Mouse (Mus musculus): Measurements from ENCODE around the gene Rab3gap1.
A peak's percentile ranks its signal among the peaks of the same experiment; 100 is the strongest.

Rab3gap1 gene

DNA sequence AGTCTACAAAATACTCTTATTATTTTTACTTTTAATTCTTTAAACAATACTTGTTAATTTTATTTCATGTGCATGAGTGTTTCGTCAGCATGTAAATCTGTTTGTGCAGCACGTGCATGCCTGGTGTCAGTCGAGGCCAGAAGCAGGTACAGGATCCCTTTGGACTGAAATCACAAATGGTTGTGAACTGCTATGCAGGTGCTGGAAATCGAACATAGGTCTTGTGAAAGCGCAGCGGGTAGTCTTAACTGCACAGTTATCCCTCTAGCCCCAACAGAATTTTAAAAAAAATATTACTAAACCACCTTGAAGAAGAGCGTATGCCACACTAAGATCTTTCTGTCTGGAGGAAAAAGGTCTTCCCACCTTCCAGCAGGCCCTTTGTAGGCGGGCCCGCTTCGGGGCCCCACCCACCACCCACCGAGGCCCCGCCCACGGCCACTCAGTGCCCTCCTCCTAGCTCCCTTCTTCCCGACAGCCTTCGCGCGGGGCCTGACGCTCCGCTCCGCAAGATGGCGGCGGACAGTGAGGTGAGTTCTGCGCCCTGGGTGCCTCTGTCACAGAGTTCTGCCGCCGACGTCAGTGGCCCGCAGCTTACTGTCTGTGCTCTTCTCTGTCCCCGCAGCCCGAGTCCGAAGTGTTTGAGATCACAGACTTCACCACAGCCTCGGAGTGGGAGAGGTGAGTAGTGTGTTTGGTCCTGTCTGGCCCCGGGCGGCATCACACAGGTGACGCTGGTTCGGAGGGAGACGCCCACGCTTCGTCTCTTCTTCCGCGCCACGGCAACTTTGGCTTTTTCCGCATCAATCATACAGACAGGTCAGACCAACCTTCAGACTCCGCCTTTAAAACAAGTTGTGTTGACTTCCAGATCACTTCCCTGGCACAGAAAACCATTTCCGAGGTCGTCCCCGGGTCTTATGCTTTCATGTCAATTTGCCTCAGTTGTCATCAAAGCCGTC is at the start of gene Rab3gap1:
TSS of gene Rab3gap1 (plus strand) at position 474 of the 962 bp plus-strand sequence.
- peak; percentile 90 for DNase-seq

DNA sequence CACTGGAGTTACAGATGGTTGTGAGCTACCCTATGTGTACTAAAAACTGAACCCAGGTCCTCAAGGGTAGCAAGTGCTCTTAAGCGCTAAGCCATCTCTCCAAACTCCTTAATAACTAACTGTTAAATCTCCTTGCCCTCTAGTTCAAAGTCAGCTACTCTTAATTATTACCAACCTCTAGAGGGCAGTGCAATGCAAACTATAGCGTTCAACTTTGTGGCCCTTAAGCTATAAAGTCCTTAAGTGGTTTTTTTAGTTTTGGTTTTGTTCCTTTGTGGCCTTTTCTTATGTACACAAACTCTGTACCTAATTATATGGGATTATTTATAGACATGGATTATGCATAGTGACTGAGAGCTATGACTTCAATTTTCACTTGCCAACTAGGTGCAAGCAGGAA is 41.2 kb upstream of the Rab3gap1 start:
- no peak for DNase-seq

DNA sequence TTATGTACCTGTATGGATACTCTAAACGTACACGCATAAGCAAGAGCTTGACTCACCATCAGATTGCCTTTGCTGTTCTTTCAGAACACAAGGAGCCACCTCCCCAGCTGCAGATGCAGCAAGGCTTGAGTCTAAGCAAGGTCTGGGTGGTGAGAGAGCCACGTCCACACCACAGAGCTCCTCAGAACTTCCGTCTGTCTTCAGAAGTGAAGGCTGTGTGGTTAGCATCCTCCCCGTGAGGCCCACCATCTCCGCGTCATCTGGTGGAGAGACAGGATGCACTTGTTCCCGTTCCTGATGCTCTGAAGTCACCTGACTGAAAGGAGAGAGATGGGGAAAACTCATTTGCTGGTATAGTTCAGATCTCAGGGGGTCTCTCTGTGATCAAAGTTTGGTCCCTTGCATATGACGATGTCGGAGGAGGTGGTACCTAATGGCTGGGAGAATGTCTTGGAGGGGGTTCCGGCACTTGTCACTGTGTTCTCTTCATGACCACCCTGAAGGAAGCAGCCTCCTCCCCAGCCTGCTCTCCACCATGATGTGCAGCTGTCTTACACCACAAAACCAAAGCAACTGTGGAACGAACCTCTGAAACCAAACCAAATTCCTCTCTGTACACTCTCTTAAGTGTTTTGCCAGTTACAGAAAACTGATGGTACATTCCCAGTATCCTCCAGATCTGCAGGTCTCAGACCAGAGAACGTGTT is 38.2 kb upstream of the Rab3gap1 start:
- DNase-seq: peak; percentile 34

- no peak for DNase-seq
Observed at GRCm38 (mm10) chr1:127833714-127834113, 34.9 kb upstream of the Rab3gap1 start.

DNA sequence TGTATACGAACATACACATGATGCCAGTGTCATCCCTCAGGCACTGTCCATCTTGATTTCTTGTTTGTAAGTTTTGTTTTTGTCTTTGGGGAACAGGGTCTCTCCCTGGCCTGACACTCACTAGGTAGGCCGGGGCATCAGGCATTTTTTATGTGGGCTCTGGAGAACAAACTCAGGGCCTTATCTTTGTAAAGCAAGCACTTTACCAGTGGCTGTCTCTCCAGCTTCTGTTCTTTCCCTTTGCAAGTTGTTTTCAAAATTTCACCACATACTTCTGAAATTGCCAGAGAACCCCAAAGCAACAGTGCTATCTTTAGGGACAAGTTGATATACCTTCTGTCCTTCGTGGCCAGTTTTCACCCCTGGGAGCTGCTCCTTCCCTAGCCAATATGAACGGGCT is 34.4 kb upstream of the Rab3gap1 start:
- no peak for DNase-seq

- DNase-seq: peak; percentile 10
Observed at GRCm38 (mm10) chr1:127836619-127837018, 32.0 kb upstream of the Rab3gap1 start.

DNA sequence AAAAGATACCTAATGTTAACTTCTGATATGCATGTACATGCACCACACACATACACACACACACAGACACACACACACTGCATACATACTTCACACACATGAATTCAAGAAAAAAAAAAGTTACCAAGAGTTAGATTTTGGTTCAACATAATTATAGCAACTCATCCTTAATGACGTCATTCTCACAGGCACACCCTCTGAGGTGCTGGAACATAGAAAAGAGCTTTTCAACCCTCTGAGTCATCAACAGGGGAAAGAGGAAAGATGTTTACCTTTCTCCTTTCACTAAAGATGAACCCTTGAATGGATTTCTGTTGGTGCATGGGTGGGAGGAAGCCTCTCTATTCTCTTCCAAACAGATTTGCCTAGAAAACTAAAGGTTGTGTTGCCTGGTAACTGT is 30.0 kb upstream of the Rab3gap1 start:
- DNase-seq: no peak

- DNase-seq: no peak
Observed at GRCm38 (mm10) chr1:127845472-127845871, 23.1 kb upstream of the Rab3gap1 start.

- DNase-seq: no peak
Observed at GRCm38 (mm10) chr1:127850075-127850610, 18.4 kb upstream of the Rab3gap1 start.

DNA sequence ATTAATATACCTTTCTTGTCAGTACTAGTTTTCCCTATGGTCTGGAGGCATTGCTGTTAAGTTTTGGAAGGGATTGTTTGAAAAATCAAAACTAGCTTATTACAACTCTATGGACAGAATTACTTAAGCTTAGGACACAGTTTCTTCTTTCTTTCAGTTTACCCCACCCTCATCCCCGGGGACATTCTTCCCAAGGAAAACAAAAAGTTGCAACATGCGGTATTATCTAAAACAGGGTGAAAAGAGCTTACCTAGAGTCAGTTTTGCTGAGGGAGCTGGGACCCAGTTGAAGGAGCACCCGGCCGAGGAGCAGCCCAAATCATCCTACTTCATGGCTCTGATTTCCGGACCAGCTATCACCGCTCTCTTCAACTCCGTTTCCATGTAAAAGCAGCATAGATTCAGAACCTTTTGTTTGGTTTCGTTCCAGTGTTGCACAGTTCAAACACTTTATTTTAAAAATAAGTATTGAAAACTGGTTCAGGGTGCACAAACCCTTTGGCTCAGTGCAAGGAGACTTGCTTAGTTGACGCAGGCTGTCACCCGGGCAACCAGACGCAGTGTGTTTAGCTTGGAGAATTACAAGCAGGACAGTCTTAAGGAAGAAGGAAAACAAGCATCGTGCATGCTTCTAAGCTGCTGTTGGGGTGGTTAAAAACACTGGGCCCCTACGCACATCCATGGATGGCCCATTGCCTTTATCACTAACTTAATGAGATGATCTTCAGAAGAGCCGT is 13.9 kb upstream of the Rab3gap1 start, which contains the start of gene Map3k19:
TSS of gene Map3k19 (minus strand) at position 546 of the 737 bp plus-strand sequence.
- DNase-seq: peak; percentile 29

- DNase-seq: no peak
Observed at GRCm38 (mm10) chr1:127858945-127859648, 9.5 kb upstream of the Rab3gap1 start.

- no peak for DNase-seq
Observed at GRCm38 (mm10) chr1:127859799-127860400, 8.7 kb upstream of the Rab3gap1 start.

DNA sequence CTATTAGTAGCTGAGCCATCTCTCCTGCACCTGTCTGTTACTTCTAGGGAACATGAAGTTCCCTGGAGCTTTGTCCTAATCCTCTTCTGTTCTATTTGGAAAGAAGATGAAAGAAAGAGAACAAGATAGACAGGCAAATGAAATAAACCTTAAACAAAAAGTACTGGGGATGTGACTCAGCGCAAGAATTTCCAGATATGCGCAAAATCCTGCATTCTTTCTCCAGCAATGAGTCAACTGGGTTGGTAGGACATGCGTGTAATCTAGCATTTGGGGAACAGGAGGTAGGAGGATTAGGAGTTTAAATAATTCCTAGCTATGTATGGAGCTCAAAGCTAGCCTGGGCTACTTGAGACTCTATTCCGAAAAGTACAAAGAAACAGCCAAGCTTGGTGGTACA is 8.1 kb upstream of the Rab3gap1 start:
- no peak for DNase-seq

DNA sequence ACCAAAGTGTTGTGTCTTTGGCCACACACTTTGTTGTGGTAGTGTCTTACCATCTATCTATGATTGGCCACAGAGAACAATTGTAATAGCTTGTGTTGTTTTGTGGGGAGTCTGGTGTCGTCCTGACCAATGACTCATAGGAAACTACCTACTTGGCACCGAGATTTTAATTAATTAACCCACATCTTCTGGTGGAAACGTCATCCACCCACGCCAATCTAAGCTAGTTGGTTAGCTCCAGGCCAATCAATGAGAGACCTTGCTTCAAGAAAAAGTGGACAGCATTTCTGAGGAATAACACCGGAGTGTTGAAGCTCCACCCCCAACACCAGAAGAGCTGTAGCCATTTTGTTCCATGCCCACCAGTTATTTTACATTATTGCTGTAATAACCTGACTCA is 6.7 kb upstream of the Rab3gap1 start:
- DNase-seq: no peak

GRCm38 (mm10) chr1:127863806-127864205 is 4.8 kb upstream of the Rab3gap1 start:
- DNase-seq: no peak

GRCm38 (mm10) chr1:127869276-127869675 is 703 bp downstream of the Rab3gap1 start:
- DNase-seq: no peak

- DNase-seq: no peak
Observed at GRCm38 (mm10) chr1:127899401-127899800, 30.8 kb downstream of the Rab3gap1 start.

DNA sequence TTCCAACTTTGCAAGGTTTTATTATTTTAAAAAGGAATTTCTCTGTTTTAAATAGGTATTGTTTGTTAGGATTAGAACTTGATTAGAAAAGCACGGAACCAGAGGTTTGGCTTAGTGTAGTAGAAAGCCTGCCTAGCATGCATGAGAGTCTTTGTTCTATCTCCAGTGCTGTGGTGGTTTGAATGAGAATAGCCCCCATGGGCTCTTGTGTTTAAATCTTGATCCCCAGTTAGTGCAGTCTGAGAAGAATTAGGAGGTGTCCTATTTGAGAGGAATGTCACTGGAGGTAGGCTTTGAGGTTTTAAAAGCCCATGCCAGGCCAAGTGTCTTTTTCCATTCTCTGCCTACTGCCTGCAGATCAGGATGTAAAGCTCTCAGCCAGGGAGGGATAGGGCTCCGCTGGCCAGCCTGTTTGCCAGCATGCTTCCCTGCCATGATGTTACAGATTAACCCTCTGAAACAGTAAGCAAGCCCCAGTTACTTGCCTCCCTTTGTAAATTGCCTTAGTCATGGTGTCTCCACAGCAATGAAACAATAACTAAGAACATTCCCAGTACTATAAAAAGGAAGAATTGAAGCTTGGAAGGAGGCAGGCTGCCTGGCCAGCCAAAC is 36.3 kb downstream of the Rab3gap1 start:
- no peak for DNase-seq

DNA sequence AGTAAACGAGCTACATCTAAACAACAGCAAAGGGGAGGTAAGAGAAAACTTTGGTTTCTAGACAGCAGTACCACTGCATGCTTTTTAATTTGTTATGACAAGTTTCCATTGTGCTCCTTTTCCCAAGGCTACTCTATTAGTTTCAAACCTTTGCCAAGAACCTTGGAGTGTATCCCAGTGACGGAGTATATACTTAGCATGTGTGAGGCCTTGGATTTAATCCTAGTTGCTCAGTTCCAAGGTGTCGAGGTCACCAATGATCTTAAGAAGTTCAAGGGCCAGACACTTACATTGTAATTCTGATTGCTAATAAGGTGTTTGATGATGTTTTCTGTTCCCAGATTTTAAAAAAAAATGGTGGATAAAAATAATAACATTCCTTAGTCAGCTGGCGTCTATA is 44.5 kb downstream of the Rab3gap1 start:
- no peak for DNase-seq

DNA sequence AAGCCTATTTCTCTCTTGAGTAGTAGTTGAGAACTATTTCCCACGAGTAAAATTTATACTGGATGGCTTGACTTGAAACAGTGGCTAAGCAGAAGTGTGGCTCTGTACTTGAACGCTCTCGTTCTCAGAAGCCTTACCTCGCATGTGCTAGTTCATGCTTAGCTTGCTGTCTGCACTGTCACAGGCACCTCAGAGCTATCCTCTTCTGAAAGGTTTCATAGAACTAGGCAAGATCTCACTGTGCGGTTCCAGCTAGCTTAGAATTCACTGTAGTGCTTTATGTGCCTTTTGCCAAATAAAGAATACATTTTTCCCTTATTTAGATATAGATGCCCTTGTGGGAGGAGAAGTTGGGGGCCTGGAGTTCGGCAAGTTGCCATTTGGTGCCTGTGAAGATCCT is 46.7 kb downstream of the Rab3gap1 start:
- no peak for DNase-seq

GRCm38 (mm10) chr1:127915802-127916201 is 47.2 kb downstream of the Rab3gap1 start:
- DNase-seq: no peak

Measured in layer of hippocampus, adult 9-11 months (tissue).